In genomic region chr5:122235196-122235836, GRCm38 (mm10) we compare ENCODE assay signal across 11 mouse cellular contexts. TPM values are rescaled to one million over a fixed set of nuclear protein-coding genes. Genes with fewer than 3 reads are reported as not detected.
DNase-seq lines count a peak whose midpoint lies in the region; ATAC-seq and TF ChIP-seq lines count a peak whose summit lies in the region.
"Had no signal": no experiment of that assay in that cellular context is flagged by ENCODE, and none has a peak within 500 bp of the region (broad histone marks: within the 10 kb centered on the region; RNA-seq: fewer than 3 reads in every experiment).

No protein-coding gene starts in this region.

- H3K4me2 ChIP-seq in heart, embryonic 13.5 days = no peak overlapping the region
- no peak overlapping the region for H3K4me2 ChIP-seq in limb, embryonic 12.5 days
- H3K4me2 ChIP-seq: neural tube, embryonic 15.5 days had no signal

- no peaks in the 10 kb centered on the region for H3K36me3 ChIP-seq in heart, embryonic 13.5 days
- H3K36me3 ChIP-seq in spleen, adult 2 months (ENCODE audit: control insufficient read depth, insufficient read depth, low read length) = peaks cover 53% of the 10 kb centered on the region
- peaks cover 22% of the 10 kb centered on the region for H3K36me3 ChIP-seq in limb, embryonic 12.5 days
- H3K36me3 ChIP-seq: neural tube, embryonic 15.5 days had no signal

- H3K4me1 ChIP-seq in heart, embryonic 13.5 days = peaks cover 7% of the 10 kb centered on the region; the same call in 1 of the 2 replicates
- H3K4me1 ChIP-seq in spleen, adult 2 months (ENCODE audit: control insufficient read depth, insufficient read depth, insufficient read length) = peaks cover 39% of the 10 kb centered on the region; the same call in 1 of the 2 replicates
- H3K4me1 ChIP-seq in limb, embryonic 12.5 days (replicated peaks) = peaks cover 23% of the 10 kb centered on the region

- no peak for DNase-seq in heart, adult 11 months
- DNase-seq in spleen, adult 2 months (ENCODE audit: low read depth in 1 of 2, low spot score in 2 of 2) = no peak
- no peak for DNase-seq in spleen, postnatal 4 days (ENCODE audit: low spot score in 2 of 2)
- DNase-seq in thymus, postnatal 4 days = peak; percentile 80
- DNase-seq in gastrocnemius, adult 2 months = no peak
- no peak for DNase-seq in adrenal gland, adult 8-10 months
- DNase-seq: kidney, adult 11 months had no signal

- H3K4me3 ChIP-seq in heart, embryonic 13.5 days = no peak overlapping the region
- H3K4me3 ChIP-seq in spleen, adult 2 months (ENCODE audit: extremely low read depth, insufficient read depth, insufficient read length) = peak overlapping the region; percentile 40
- H3K4me3 ChIP-seq in limb, embryonic 12.5 days (replicated peaks) = no peak overlapping the region
- no peak overlapping the region for H3K4me3 ChIP-seq in gastrocnemius, adult 2 months
- H3K4me3 ChIP-seq: neural tube, embryonic 15.5 days had no signal

- intact Hi-C loops in gastrocnemius, adult 2 months (cut with DNase I) = no loop called here

- no peak for ATAC-seq in heart, embryonic 13.5 days (ENCODE audit: extremely low read depth, insufficient number of reproducible peaks, low FRiP score, low TSS enrichment)
- ATAC-seq in limb, embryonic 12.5 days (ENCODE audit: insufficient number of reproducible peaks, insufficient read depth, low FRiP score, low TSS enrichment, low read depth) = no peak

- TF ChIP-seq POLR2A in spleen, adult 2 months (IDR thresholded peaks at IDR 0.05; ENCODE audit: low read depth, low read length) = no peak

- no peaks in the 10 kb centered on the region for H3K27me3 ChIP-seq in heart, embryonic 13.5 days (replicated peaks)
- H3K27me3 ChIP-seq in spleen, adult 2 months (ENCODE audit: control insufficient read depth, insufficient read depth, low read length) = no peaks in the 10 kb centered on the region
- H3K27me3 ChIP-seq in limb, embryonic 12.5 days = no peaks in the 10 kb centered on the region
- H3K27me3 ChIP-seq: neural tube, embryonic 15.5 days had no signal

- 65% methylated on average over 9 of the region's 9 CpGs for WGBS in heart, embryonic 13.5 days
- 8% methylated on average over 9 of the region's 9 CpGs for WGBS in spleen, adult 2 months
- 54% methylated on average over 9 of the region's 9 CpGs for WGBS in limb, embryonic 12.5 days

- H3K9me3 ChIP-seq in heart, embryonic 13.5 days = no peaks in the 10 kb centered on the region
- no peaks in the 10 kb centered on the region for H3K9me3 ChIP-seq in limb, embryonic 12.5 days
- H3K9me3 ChIP-seq: neural tube, embryonic 15.5 days had no signal

- no peak for TF ChIP-seq CTCF in spleen, adult 2 months (IDR thresholded peaks at IDR 0.05; ENCODE audit: extremely low read depth, insufficient read depth, insufficient read length, insufficient replicate concordance)
- TF ChIP-seq CTCF in gastrocnemius, adult 2 months (IDR thresholded peaks at IDR 0.05) = no peak

- H3K27ac ChIP-seq in heart, embryonic 13.5 days (replicated peaks) = no peak overlapping the region
- peak overlapping the region; percentile 99 for H3K27ac ChIP-seq in spleen, adult 2 months (ENCODE audit: insufficient read depth, low read length)
- H3K27ac ChIP-seq in limb, embryonic 12.5 days = peak overlapping the region; percentile 56
- no peak overlapping the region for H3K27ac ChIP-seq in gastrocnemius, adult 2 months
- H3K27ac ChIP-seq: liver, embryonic 14.5 days; neural tube, embryonic 15.5 days had no signal

- 0 out of 2 replicates have a peak overlapping the region, but pooled peaks have one; percentile 19 for H3K9ac ChIP-seq in heart, embryonic 13.5 days
- H3K9ac ChIP-seq in limb, embryonic 12.5 days (replicated peaks) = no peak overlapping the region
- H3K9ac ChIP-seq: liver, embryonic 14.5 days; neural tube, embryonic 15.5 days had no signal

RNA-seq across cellular contexts. Expression of gene Hvcn1, which starts 28.7 kb away (rescaled TPM):
- 1.9 and 2.7 TPM in 2 replicates for polyA plus RNA-seq in heart, embryonic 13.5 days (2015; fragmentation: Nextera tagmentation; extraction: Ambion mirVana)
- polyA plus RNA-seq in spleen, adult 2 months (2012; rRNA removed) = 174 and 200 TPM in 2 replicates
- polyA plus RNA-seq in limb, embryonic 12.5 days (2016; fragmentation: Nextera tagmentation; extraction: Ambion mirVana) = 7.8 and 9.5 TPM in 2 replicates
- total RNA-seq in gastrocnemius, adult 2 months (2021) = under 1 TPM; 0.28 to 0.61 TPM
- total RNA-seq in adrenal gland, adult 8-10 months (2022) = 1 to 10 TPM; 1.8 to 8.0 (median 4.2) TPM

RNA-seq across cellular contexts. Expression of gene Tctn1, which starts 28.9 kb away (rescaled TPM):
- 2.5 and 2.8 TPM in 2 replicates for polyA plus RNA-seq in heart, embryonic 13.5 days (2015; fragmentation: Nextera tagmentation; extraction: Ambion mirVana)
- 22.1 and 25.3 TPM in 2 replicates for polyA plus RNA-seq in spleen, adult 2 months (2012; rRNA removed)
- 4.5 and 4.8 TPM in 2 replicates for polyA plus RNA-seq in limb, embryonic 12.5 days (2016; fragmentation: Nextera tagmentation; extraction: Ambion mirVana)
- 1 to 10 TPM; 1.8 to 2.0 TPM for total RNA-seq in gastrocnemius, adult 2 months (2021)
- total RNA-seq in adrenal gland, adult 8-10 months (2022) = 10 to 100 TPM; 14.8 to 34.9 (median 23.1) TPM

RNA-seq across cellular contexts. Expression of gene Pptc7, which starts 48.8 kb away (rescaled TPM):
- 9.1 and 9.7 TPM in 2 replicates for polyA plus RNA-seq in heart, embryonic 13.5 days (2015; fragmentation: Nextera tagmentation; extraction: Ambion mirVana)
- 18.8 and 24.5 TPM in 2 replicates for polyA plus RNA-seq in spleen, adult 2 months (2012; rRNA removed)
- polyA plus RNA-seq in limb, embryonic 12.5 days (2016; fragmentation: Nextera tagmentation; extraction: Ambion mirVana) = 10.1 and 11.4 TPM in 2 replicates
- total RNA-seq in gastrocnemius, adult 2 months (2021) = 100 to 1,000 TPM; 103 to 115 TPM
- 10 to 100 TPM; 65.9 to 69.7 (median 68.8) TPM for total RNA-seq in adrenal gland, adult 8-10 months (2022)

Comparison
In these comparisons a context has a peak if more than half of its experiments do, and no peak if none do; other contexts are left out.
1. H3K27ac ChIP-seq: peak in spleen, adult 2 months (single experiment) and limb, embryonic 12.5 days (single experiment); none in heart, embryonic 13.5 days (single experiment) and gastrocnemius, adult 2 months (single experiment).
2. RNA of gene Hvcn1, which starts 28.7 kb away (polyA plus RNA-seq): 174 to 200 TPM in spleen, adult 2 months; 7.8 to 9.5 TPM in limb, embryonic 12.5 days and 1.9 to 2.7 TPM in heart, embryonic 13.5 days; every median in the first group is over 10 times any median in the second.